Mouse (Mus musculus): ENCODE results near the gene Marcks.

GRCm38 (mm10) chr10:37096529-37096928 lies 42.2 kb downstream of the Marcks start:
- no peak for TF ChIP-seq CTCF (IDR thresholded peaks at IDR 0.05; ENCODE audit: low read depth)
- TF ChIP-seq EP300 (optimal IDR thresholded peaks at IDR 0.05): no peak
